Mouse (Mus musculus): Measurements from ENCODE around the gene Chsy1. TPM values are rescaled to one million over a fixed set of nuclear protein-coding genes. Genes with fewer than 3 reads are reported as not detected.

Chsy1 gene
- polyA plus RNA-seq, 1 experiment from 2014 or later = 23.1 TPM

GRCm38 (mm10) chr7:66200383-66200782 lies 91.1 kb downstream of the Chsy1 start:
- Histone ChIP-seq H3K27ac (ENCODE audit: low read depth, low read length) (peak overlapping the region; percentile 35; the same call in 1 of the 2 replicates), H3K4me3 (ENCODE audit: low read depth, low read length) (no peak overlapping the region), H3K36me3 (ENCODE audit: control insufficient read depth, insufficient read depth, low read length) (no peaks in the 10 kb centered on the region), H3K9me3 (ENCODE audit: control insufficient read depth, low read length) (no peaks in the 10 kb centered on the region), H3K27me3 (replicated peaks; ENCODE audit: control insufficient read depth, insufficient read depth, low read length) (no peaks in the 10 kb centered on the region), H3K4me2 (no peak overlapping the region), H3K9ac (ENCODE audit: low read depth, low read length) (no peak overlapping the region), H3K4me1 (replicated peaks; ENCODE audit: control insufficient read depth, insufficient read depth, low read length) (peaks cover 54% of the 10 kb centered on the region)
- DNase-seq (ENCODE audit: low spot score) = no peak
- ATAC-seq (replicated peaks; ENCODE audit: low FRiP score) = no peak
- 77% methylated on average over 3 of the region's 3 CpGs for WGBS

- Histone ChIP-seq H3K4me3 (ENCODE audit: low read depth, low read length) (no peak overlapping the region), H3K4me1 (replicated peaks; ENCODE audit: control insufficient read depth, insufficient read depth, low read length) (peaks cover 49% of the 10 kb centered on the region), H3K27ac (ENCODE audit: low read depth, low read length) (peak overlapping the region; percentile 35; the same call in 1 of the 2 replicates), H3K4me2 (no peak overlapping the region), H3K27me3 (replicated peaks; ENCODE audit: control insufficient read depth, insufficient read depth, low read length) (no peaks in the 10 kb centered on the region), H3K36me3 (ENCODE audit: control insufficient read depth, insufficient read depth, low read length) (no peaks in the 10 kb centered on the region), H3K9ac (ENCODE audit: low read depth, low read length) (no peak overlapping the region), H3K9me3 (ENCODE audit: control insufficient read depth, low read length) (no peaks in the 10 kb centered on the region)
- no peak for ATAC-seq (replicated peaks; ENCODE audit: low FRiP score)
- no peak for DNase-seq (ENCODE audit: low spot score)
- WGBS = 28% methylated on average over 8 of the region's 8 CpGs
Observed at GRCm38 (mm10) chr7:66200791-66201450, 91.6 kb downstream of the Chsy1 start.

- no peak overlapping the region for H3K27ac ChIP-seq (ENCODE audit: low read depth, low read length)
- H3K4me1 ChIP-seq (replicated peaks; ENCODE audit: control insufficient read depth, insufficient read depth, low read length) = peaks cover 43% of the 10 kb centered on the region
- WGBS = 88% methylated on average over 2 of the region's 2 CpGs
Observed at GRCm38 (mm10) chr7:66201657-66202056, 92.3 kb downstream of the Chsy1 start.

GRCm38 (mm10) chr7:66209920-66210319 lies 100.6 kb downstream of the Chsy1 start:
- no peak for ATAC-seq (replicated peaks; ENCODE audit: low FRiP score)
- 60% methylated on average over 2 of the region's 2 CpGs for WGBS

More at GRCm38 (mm10) chr7:66201657-66202056, 92.3 kb downstream of the Chsy1 start:
- Histone ChIP-seq H3K9ac (ENCODE audit: low read depth, low read length) (no peak overlapping the region), H3K36me3 (ENCODE audit: control insufficient read depth, insufficient read depth, low read length) (no peaks in the 10 kb centered on the region), H3K27me3 (replicated peaks; ENCODE audit: control insufficient read depth, insufficient read depth, low read length) (no peaks in the 10 kb centered on the region), H3K4me2 (no peak overlapping the region), H3K4me3 (ENCODE audit: low read depth, low read length) (no peak overlapping the region), H3K9me3 (ENCODE audit: control insufficient read depth, low read length) (no peaks in the 10 kb centered on the region)
- DNase-seq (ENCODE audit: low spot score) (no peak), ATAC-seq (replicated peaks; ENCODE audit: low FRiP score) (no peak)

GRCm38 (mm10) chr7:66212887-66213286 lies 103.6 kb downstream of the Chsy1 start:
- Histone ChIP-seq H3K9ac (ENCODE audit: low read depth, low read length) (no peak overlapping the region), H3K27ac (ENCODE audit: low read depth, low read length) (no peak overlapping the region), H3K4me2 (no peak overlapping the region), H3K4me3 (ENCODE audit: low read depth, low read length) (no peak overlapping the region), H3K4me1 (replicated peaks; ENCODE audit: control insufficient read depth, insufficient read depth, low read length) (no peaks in the 10 kb centered on the region), H3K9me3 (ENCODE audit: control insufficient read depth, low read length) (no peaks in the 10 kb centered on the region), H3K36me3 (ENCODE audit: control insufficient read depth, insufficient read depth, low read length) (no peaks in the 10 kb centered on the region), H3K27me3 (replicated peaks; ENCODE audit: control insufficient read depth, insufficient read depth, low read length) (no peaks in the 10 kb centered on the region)
- 78% methylated on average over 1 of the region's 1 CpGs for WGBS
- ATAC-seq (replicated peaks; ENCODE audit: low FRiP score) (no peak), DNase-seq (ENCODE audit: low spot score) (no peak)

More at GRCm38 (mm10) chr7:66209920-66210319, 100.6 kb downstream of the Chsy1 start:
- no peak overlapping the region for H3K9ac ChIP-seq (ENCODE audit: low read depth, low read length)
- H3K4me2 ChIP-seq = no peak overlapping the region
- no peak for DNase-seq (ENCODE audit: low spot score)
- H3K4me1 ChIP-seq (replicated peaks; ENCODE audit: control insufficient read depth, insufficient read depth, low read length) = no peaks in the 10 kb centered on the region
- H3K27ac ChIP-seq (ENCODE audit: low read depth, low read length) = no peak overlapping the region
- no peak overlapping the region for H3K4me3 ChIP-seq (ENCODE audit: low read depth, low read length)
- no peaks in the 10 kb centered on the region for H3K27me3 ChIP-seq (replicated peaks; ENCODE audit: control insufficient read depth, insufficient read depth, low read length)
- H3K9me3 ChIP-seq (ENCODE audit: control insufficient read depth, low read length) = no peaks in the 10 kb centered on the region; the same call in 1 of the 2 replicates
- no peaks in the 10 kb centered on the region for H3K36me3 ChIP-seq (ENCODE audit: control insufficient read depth, insufficient read depth, low read length)

GRCm38 (mm10) chr7:66214477-66214876 lies 105.2 kb downstream of the Chsy1 start:
- no peak overlapping the region for H3K4me2 ChIP-seq
- 60% methylated on average over 6 of the region's 6 CpGs for WGBS
- H3K4me1 ChIP-seq (replicated peaks; ENCODE audit: control insufficient read depth, insufficient read depth, low read length) = peaks cover 7% of the 10 kb centered on the region; the same call in 1 of the 2 replicates
- no peak for DNase-seq (ENCODE audit: low spot score)
- H3K4me3 ChIP-seq (ENCODE audit: low read depth, low read length) = no peak overlapping the region
- no peaks in the 10 kb centered on the region for H3K27me3 ChIP-seq (replicated peaks; ENCODE audit: control insufficient read depth, insufficient read depth, low read length)
- no peak overlapping the region for H3K27ac ChIP-seq (ENCODE audit: low read depth, low read length)
- H3K9me3 ChIP-seq (ENCODE audit: control insufficient read depth, low read length) = no peaks in the 10 kb centered on the region
- no peak for ATAC-seq (replicated peaks; ENCODE audit: low FRiP score)
- no peak overlapping the region for H3K9ac ChIP-seq (ENCODE audit: low read depth, low read length)
- no peaks in the 10 kb centered on the region for H3K36me3 ChIP-seq (ENCODE audit: control insufficient read depth, insufficient read depth, low read length)

- Histone ChIP-seq H3K9me3 (ENCODE audit: control insufficient read depth, low read length) (no peaks in the 10 kb centered on the region), H3K9ac (ENCODE audit: low read depth, low read length) (no peak overlapping the region), H3K27ac (ENCODE audit: low read depth, low read length) (no peak overlapping the region), H3K4me2 (no peak overlapping the region), H3K4me3 (ENCODE audit: low read depth, low read length) (no peak overlapping the region), H3K27me3 (replicated peaks; ENCODE audit: control insufficient read depth, insufficient read depth, low read length) (no peaks in the 10 kb centered on the region), H3K4me1 (replicated peaks; ENCODE audit: control insufficient read depth, insufficient read depth, low read length) (peaks cover 7% of the 10 kb centered on the region; the same call in 1 of the 2 replicates), H3K36me3 (ENCODE audit: control insufficient read depth, insufficient read depth, low read length) (no peaks in the 10 kb centered on the region)
- ATAC-seq (replicated peaks; ENCODE audit: low FRiP score) (no peak), DNase-seq (ENCODE audit: low spot score) (peak; percentile 26)
- 76% methylated on average over 1 of the region's 1 CpGs for WGBS
Observed at GRCm38 (mm10) chr7:66215911-66216310, 106.6 kb downstream of the Chsy1 start.

- Histone ChIP-seq H3K4me3 (ENCODE audit: low read depth, low read length) (no peak overlapping the region), H3K4me2 (no peak overlapping the region), H3K4me1 (replicated peaks; ENCODE audit: control insufficient read depth, insufficient read depth, low read length) (peaks cover 7% of the 10 kb centered on the region; the same call in 1 of the 2 replicates), H3K27ac (ENCODE audit: low read depth, low read length) (no peak overlapping the region), H3K9me3 (ENCODE audit: control insufficient read depth, low read length) (no peaks in the 10 kb centered on the region), H3K27me3 (replicated peaks; ENCODE audit: control insufficient read depth, insufficient read depth, low read length) (no peaks in the 10 kb centered on the region), H3K36me3 (ENCODE audit: control insufficient read depth, insufficient read depth, low read length) (no peaks in the 10 kb centered on the region), H3K9ac (ENCODE audit: low read depth, low read length) (no peak overlapping the region)
- ATAC-seq (replicated peaks; ENCODE audit: low FRiP score) = no peak
- WGBS = 76% methylated on average over 7 of the region's 7 CpGs
- peak; percentile 27 for DNase-seq (ENCODE audit: low spot score)
Observed at GRCm38 (mm10) chr7:66217011-66217410, 107.7 kb downstream of the Chsy1 start.

- H3K27me3 ChIP-seq (replicated peaks; ENCODE audit: control insufficient read depth, insufficient read depth, low read length) = no peaks in the 10 kb centered on the region
Observed at GRCm38 (mm10) chr7:66217531-66218094, 108.3 kb downstream of the Chsy1 start.

More at GRCm38 (mm10) chr7:66217531-66218094, 108.3 kb downstream of the Chsy1 start:
- peak overlapping the region; percentile 13; the same call in 1 of the 2 replicates for H3K27ac ChIP-seq (ENCODE audit: low read depth, low read length)
- H3K9me3 ChIP-seq (ENCODE audit: control insufficient read depth, low read length) = no peaks in the 10 kb centered on the region
- DNase-seq (ENCODE audit: low spot score) (peak; percentile 23), ATAC-seq (replicated peaks; ENCODE audit: low FRiP score) (no peak)
- 82% methylated on average over 7 of the region's 7 CpGs for WGBS
- H3K4me1 ChIP-seq (replicated peaks; ENCODE audit: control insufficient read depth, insufficient read depth, low read length) = peaks cover 7% of the 10 kb centered on the region; the same call in 1 of the 2 replicates
- no peak overlapping the region for H3K4me3 ChIP-seq (ENCODE audit: low read depth, low read length)
- no peak overlapping the region for H3K4me2 ChIP-seq
- H3K36me3 ChIP-seq (ENCODE audit: control insufficient read depth, insufficient read depth, low read length) = no peaks in the 10 kb centered on the region
- no peak overlapping the region for H3K9ac ChIP-seq (ENCODE audit: low read depth, low read length)
